Mouse (Mus musculus) cerebellum, adult 2 months (tissue): Measurements from ENCODE around the gene Letm1.

Experiments used
- CTCF ChIP-seq: fragments of 200-500 bp; IDR thresholded peaks from 2 replicates; pipeline ENCODE4 v1.5.1; 2011; ENCODE audit warnings: low read depth, mild to moderate bottlenecking, control low read depth, low read length, moderate library complexity, borderline replicate concordance; ENCODE audit not compliant: insufficient read depth
- POLR2A ChIP-seq: fragments of 200-500 bp; IDR thresholded peaks from 2 replicates; pipeline ENCODE4 v1.6.1; 2011; ENCODE audit warnings: low read length, control low read depth, borderline replicate concordance; ENCODE audit not compliant: insufficient read depth

DNA sequence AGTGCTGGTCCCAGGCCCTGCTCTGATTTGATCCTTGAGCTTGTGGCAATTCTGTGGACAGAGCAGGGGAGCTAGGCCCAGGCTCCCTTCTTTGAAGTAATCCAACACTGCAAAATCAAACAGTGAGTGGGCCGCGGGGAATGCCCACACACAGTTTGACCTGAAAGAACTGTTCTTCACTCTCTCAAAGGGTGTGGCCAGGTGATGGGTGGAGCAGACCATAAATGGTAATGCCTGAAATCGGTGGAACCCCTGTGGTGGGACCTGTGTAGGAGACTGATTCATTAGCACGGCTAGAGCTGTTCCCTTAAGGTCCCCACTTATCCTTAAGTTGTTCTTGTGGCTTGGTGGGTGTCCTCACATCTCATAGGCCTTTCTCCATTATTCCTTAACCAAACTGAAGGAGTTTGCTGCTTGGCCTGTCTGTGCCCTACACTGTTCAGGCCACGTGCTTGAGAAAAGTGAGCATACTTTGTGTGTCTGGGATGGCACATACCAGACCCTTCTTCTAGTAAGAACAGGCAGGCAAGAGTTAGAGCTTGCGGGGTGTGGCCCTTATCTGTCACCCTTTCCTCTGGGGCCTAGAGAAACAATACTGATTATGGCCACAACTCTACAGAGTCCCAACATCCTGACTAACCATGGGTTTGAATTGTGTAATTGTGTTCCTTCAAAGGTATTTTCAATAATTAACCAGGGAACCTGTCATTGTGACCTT, 33.5 kb upstream of the Letm1 start:
- TF ChIP-seq CTCF = no peak
- TF ChIP-seq POLR2A = no peak
